Mouse (Mus musculus) adrenal gland, postnatal 10 days (tissue): ENCODE measurements around the gene Eef1akmt3. TPM values are rescaled to one million over a fixed set of nuclear protein-coding genes. Genes with fewer than 3 reads are reported as not detected.

Experiments used
- DNase-seq: peaks from one replicate; pipeline ENCODE4 v3.0.0; 2021; ENCODE audit warnings: mixed read lengths
- microRNA-seq: library from miRNA; unstranded; fragments of <30 nt; microRNA quantifications from one replicate; pipeline ENCODE4 v1.2.0, GENCODE M21; 2021
- total RNA-seq, 2 experiments: library from RNA; stranded (reverse); gene quantifications; 2 replicates each; pipeline ENCODE4 v1.2.3; 2021

Eef1akmt3 gene
- total RNA-seq, 2 experiments from 2014 or later = 0.24 to 0.42 TPM

DNA sequence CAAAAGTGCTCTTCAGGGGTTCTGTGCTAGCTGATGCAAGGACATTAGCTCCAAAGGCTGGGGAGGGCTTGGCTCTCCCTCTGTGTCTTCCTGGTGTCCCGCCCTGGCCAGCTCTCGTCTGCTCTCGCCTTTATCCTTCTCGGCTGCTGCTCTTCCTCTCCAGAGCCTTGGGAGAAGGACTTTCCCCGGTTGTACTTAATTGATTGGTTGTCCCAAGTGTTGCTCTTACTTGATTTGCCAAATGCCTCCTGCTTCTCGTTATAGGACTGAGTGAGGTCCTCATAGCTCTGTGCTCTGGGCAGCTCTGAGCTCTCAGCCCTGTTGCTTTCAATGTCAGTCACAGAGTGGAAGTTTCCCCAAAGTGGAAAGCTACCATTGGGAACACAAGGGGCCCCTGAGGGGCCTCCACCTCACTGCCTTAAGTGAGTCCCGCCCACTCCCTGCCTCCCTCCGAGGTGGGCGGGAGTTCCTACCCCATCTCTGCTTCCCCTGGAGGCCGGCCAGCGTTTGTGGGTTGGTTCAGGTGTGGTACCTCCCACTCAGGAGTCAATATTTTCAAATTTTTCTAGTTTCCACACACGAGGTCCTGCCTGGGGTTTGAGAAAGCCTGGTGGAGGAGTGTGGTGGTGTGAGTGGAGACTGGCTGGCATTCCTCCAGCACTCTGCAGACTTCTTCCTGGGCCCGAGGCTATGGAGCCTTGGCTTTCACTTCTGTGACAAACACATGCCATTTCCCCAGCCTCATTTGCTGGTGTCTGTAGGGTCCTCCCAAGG, 43.8 kb downstream of the Eef1akmt3 start:
- no peak for DNase-seq

GRCm38 (mm10) chr10:126993621-126994020, 47.7 kb downstream of the Eef1akmt3 start:
- no peak for DNase-seq

GRCm38 (mm10) chr10:126991676-126992075, 49.6 kb downstream of the Eef1akmt3 start:
- no peak for DNase-seq

- peak; percentile 92 for DNase-seq
Measured at GRCm38 (mm10) chr10:126990313-126991056, 50.8 kb downstream of the Eef1akmt3 start.

GRCm38 (mm10) chr10:126988513-126989165, 52.7 kb downstream of the Eef1akmt3 start:
- no peak for DNase-seq

DNA sequence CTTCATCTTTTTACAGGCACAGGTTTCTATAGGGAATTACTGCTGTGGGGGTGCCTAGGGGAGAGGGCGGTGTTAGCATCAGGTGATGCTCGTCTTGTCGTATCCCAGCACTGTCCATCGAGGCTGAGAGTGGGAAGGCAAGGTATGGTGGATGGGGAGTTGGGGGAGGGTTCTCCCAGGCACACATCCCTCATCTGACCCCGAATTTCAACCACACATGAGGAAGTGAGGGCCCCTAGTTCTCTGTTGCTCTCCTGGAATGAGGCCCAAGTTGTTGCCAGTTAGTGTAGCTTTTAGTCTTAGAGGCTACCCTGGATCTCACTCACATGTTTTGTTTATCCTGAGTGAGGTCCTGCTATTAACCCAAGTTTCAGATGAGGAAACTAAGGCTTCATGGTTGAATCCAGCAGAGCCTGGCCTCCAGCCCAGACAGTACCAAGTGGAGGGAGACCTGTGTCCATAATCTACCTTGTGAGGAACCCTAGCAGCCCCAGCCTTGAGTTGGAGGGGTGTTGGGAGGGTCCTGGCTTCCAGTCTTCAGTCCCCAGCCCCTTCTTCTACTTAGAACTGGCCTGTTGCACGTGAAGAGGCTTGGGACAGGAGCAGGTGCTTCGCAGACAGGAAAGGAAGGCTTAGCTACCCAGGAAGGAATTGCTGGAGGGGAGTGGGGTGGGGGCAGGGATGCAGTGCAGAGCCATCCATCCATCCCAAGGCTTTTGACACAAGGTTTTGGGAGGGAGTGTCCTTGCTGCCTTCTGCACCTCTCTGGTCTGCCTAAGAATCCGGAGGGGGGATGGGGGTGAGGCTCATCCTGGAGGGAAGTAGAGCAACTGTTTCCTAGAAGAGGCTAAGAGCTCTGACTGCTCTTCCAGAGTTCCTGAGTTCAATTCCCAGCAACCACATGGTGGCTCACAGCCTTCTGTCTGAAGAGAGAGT, 53.9 kb downstream of the Eef1akmt3 start:
- no peak for DNase-seq

DNA sequence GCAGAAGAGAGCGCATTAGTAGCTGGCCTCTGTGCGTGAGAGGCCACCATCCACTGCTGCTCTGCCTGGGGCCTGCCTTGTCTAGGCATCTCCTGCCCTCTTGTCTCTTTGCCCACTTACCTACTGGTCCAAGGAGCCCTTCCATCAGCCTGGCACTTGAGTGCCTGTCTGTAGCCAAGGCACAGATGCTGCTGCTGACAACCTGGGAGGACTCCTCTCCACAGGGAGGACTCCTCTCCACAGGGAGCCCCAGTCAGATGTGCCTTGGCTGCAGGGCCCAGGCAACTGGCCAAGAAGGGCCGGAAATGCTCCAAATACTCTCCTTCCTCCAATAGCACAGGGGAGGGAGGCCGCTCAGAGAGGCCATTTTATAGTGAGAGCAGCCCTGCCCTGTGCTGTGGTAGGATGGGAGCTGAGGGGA, 54.8 kb downstream of the Eef1akmt3 start:
- DNase-seq = peak; percentile 90

- no peak for DNase-seq
Measured at GRCm38 (mm10) chr10:126985579-126985978, 55.7 kb downstream of the Eef1akmt3 start.

DNA sequence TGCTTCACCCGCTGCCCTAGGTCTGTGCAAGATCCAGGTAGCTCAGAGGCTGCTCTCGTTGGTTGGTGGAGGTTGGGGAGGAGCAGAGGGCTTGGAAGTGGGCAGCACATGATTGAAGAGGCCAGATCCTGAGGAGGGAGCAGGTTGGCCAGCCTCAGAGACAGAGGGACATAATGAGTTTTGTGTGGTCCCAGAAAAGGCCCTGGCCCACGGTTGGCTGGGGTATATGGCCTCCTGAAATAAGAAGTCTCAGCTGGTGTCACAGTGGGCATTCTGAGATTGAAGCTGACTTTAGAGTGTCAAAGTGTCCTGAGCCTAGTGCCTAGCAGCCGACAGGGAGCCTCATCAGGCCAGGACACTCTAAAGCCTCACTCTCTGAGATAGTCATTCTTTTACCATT, 56.2 kb downstream of the Eef1akmt3 start:
- DNase-seq = no peak

DNA sequence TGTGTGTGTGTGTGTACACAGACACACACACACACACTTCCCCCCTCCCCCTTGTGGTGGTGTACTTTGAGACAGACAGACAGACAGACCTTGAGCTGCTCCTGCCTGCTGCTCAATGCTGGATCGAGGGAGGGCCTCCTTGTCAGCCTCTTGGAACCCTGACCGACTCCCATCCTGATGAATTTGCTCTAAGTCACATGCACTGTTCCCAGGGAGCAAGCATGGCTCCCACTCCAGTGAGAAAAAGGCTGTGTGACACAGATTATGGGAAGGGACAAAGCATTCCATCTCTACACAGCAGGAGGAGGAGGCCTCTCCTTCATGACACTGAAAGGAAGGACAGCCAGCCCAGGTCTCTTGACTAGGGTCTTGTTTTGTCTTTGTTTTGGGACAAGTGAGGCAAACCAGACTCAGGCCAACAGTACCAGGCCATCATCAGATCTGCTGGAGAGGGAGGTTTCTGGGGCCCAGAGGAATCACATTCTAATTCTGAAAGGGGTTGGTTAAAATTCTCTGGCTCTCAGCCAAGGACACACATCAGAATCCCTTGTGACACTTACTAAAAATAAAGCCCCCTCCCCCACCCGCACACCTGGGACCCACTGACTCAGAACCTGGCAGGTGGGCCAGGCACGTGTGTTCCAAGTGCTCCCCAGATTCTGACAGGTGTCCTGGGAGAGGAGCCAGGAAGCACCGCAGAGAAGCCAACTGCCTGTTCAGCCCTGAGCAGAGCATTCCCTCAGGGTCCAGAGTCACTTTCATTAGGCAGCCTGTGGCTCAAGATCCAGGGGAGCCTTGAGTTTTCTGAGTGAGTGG, 56.9 kb downstream of the Eef1akmt3 start:
- DNase-seq = peak; percentile 69

DNA sequence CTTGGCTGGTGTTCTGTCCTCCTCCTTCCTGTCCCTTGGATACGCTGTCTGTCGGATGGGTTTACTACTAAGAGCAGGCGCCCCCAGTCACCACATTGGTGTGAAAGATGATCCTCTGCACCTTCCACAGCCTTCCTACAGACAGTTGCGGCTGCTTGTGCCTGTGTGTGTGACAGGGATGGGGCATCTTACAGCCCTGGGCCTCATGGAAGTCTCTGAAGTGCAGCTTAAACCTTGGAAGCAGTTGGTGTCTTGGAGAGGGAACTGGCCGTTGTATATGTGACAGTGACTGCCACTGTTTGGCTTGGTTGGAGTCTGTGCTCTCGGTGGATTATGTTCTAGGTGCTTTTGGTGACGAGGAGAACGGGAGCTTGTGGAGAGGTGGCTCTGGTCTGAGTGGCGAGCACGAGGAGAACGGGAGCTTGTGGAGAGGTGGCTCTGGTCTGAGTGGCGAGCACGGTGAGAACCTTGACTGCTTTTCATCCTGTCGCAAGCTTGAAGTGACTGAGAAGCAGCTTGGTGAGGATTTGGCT, 58.1 kb downstream of the Eef1akmt3 start:
- peak; percentile 12 for DNase-seq

GRCm38 (mm10) chr10:126981746-126982145, 59.6 kb downstream of the Eef1akmt3 start:
- DNase-seq = peak; percentile 49

Small RNAs within 50 kb of the gene (microRNA-seq; reads per million reads assigned to microRNA genes)
- 356 reads per million, percentile 61 among the genes with 10 or more reads in this experiment for gene Mir26a-2
- 3.2 reads per million for gene Mir546

Other genes starting within 250 kb of the Eef1akmt3 start
- gene Atp23, start 140.2 kb downstream of the Eef1akmt3 start, total RNA-seq = 10 to 100 TPM in 1 of 2 experiments, 1 to 10 TPM in 1; 7.4 to 11.3 TPM
- gene Ctdsp2, start 62.8 kb downstream of the Eef1akmt3 start, total RNA-seq = 100 to 1,000 TPM; 137 to 168 TPM
- gene Avil, start 40.8 kb downstream of the Eef1akmt3 start, total RNA-seq = 1 to 10 TPM in 1 of 2 experiments, under 1 TPM in 1; 0.72 to 2.1 TPM
- 10 to 100 TPM; 74.9 to 76.1 TPM for gene Tsfm, start 10.7 kb downstream of the Eef1akmt3 start, total RNA-seq
- 10 to 100 TPM; 14.9 to 17.6 TPM for gene Mettl1, start 99 bp downstream of the Eef1akmt3 start, total RNA-seq
- gene Cyp27b1, start 6.7 kb upstream of the Eef1akmt3 start, total RNA-seq = under 1 TPM; 0.27 to 0.30 TPM
- 1 to 10 TPM; 6.5 to 6.9 TPM for gene March9, start 18.7 kb upstream of the Eef1akmt3 start, total RNA-seq
- 100 to 1,000 TPM; 267 to 302 TPM for gene Cdk4, start 22.0 kb upstream of the Eef1akmt3 start, total RNA-seq
- gene Tspan31, start 28.8 kb upstream of the Eef1akmt3 start, total RNA-seq = 10 to 100 TPM; 81.7 to 94.3 TPM
- 1 to 10 TPM; 5.7 to 6.2 TPM for gene Agap2, start 33.8 kb upstream of the Eef1akmt3 start, total RNA-seq
- 10 to 100 TPM; 82.0 to 88.6 TPM for gene Os9, start 79.6 kb upstream of the Eef1akmt3 start, total RNA-seq
- gene B4galnt1, start 123.7 kb upstream of the Eef1akmt3 start, total RNA-seq = 10 to 100 TPM; 12.7 to 16.3 TPM
- gene Slc26a10, start 139.1 kb upstream of the Eef1akmt3 start, total RNA-seq = 10 to 100 TPM in 1 of 2 experiments, 1 to 10 TPM in 1; 7.4 to 13.7 TPM
- gene Arhgef25, start 148.6 kb upstream of the Eef1akmt3 start, total RNA-seq = 10 to 100 TPM; 18.1 to 26.5 TPM
- 10 to 100 TPM; 48.3 to 69.4 TPM for gene Dtx3, start 154.2 kb upstream of the Eef1akmt3 start, total RNA-seq
- gene Pip4k2c, start 170.1 kb upstream of the Eef1akmt3 start, total RNA-seq = 10 to 100 TPM; 27.7 to 30.9 TPM
- 10 to 100 TPM in 1 of 2 experiments, 1 to 10 TPM in 1; 7.4 to 16.9 TPM for gene Kif5a, start 221.8 kb upstream of the Eef1akmt3 start, total RNA-seq
- 100 to 1,000 TPM; 151 to 164 TPM for gene Dctn2, start 224.9 kb upstream of the Eef1akmt3 start, total RNA-seq
- 10 to 100 TPM; 42.9 to 66.4 TPM for gene Mbd6, start 247.5 kb upstream of the Eef1akmt3 start, total RNA-seq